Mouse (Mus musculus) brain, embryonic 14.5 days (tissue): ENCODE data around the gene Cbx3. TPM values are rescaled to one million over a fixed set of nuclear protein-coding genes. Genes with fewer than 3 reads are reported as not detected.

Source experiments
- DNase-seq: peaks from one replicate; pipeline ENCODE4 v3.0.0-alpha.2; 2011; ENCODE audit warnings: low read depth
- CTCF ChIP-seq: fragments of 200-500 bp; IDR thresholded peaks from 2 replicates; pipeline ENCODE4 v1.5.1; 2012; ENCODE audit warnings: inconsistent platforms, mild to moderate bottlenecking, moderate library complexity, borderline replicate concordance; ENCODE audit not compliant: insufficient read depth, insufficient read length; ENCODE audit errors: extremely low read depth
- POLR2A ChIP-seq: fragments of 200-500 bp; IDR thresholded peaks from 2 replicates; pipeline ENCODE4 v1.6.1; 2012; ENCODE audit warnings: mild to moderate bottlenecking, inconsistent platforms, borderline replicate concordance; ENCODE audit not compliant: poor library complexity, insufficient read depth, insufficient read length, severe bottlenecking; ENCODE audit errors: extremely low read depth
- polyA plus RNA-seq: library from polyadenylated mRNA; depleted of rRNA; stranded (reverse); fragments of >200 nt; gene quantifications from 2 replicates; pipeline ENCODE4 v1.2.3, GENCODE M21; 2012; rRNA removed

The Cbx3 gene
- polyA plus RNA-seq: 138 and 155 TPM in 2 replicates

GRCm38 (mm10) chr6:51470311-51471178 is at the start of gene Cbx3:
Gene Cbx3, plus strand, starts transcription at chr6:51470360.
- peak; percentile 97 for DNase-seq
- no peak for TF ChIP-seq CTCF
- peak; percentile 61; the same call in 1 of the 2 replicates for TF ChIP-seq POLR2A

- TF ChIP-seq CTCF (no peak), POLR2A (no peak)
- no peak for DNase-seq
Measured at GRCm38 (mm10) chr6:51423466-51424122, 46.6 kb upstream of the Cbx3 start.

- DNase-seq: no peak
- no peak for TF ChIP-seq CTCF
- TF ChIP-seq POLR2A: no peak
Measured at GRCm38 (mm10) chr6:51424537-51424936, 45.6 kb upstream of the Cbx3 start.

- TF ChIP-seq CTCF: no peak
- no peak for TF ChIP-seq POLR2A
- DNase-seq: peak; percentile 76
Measured at GRCm38 (mm10) chr6:51432535-51433397, 37.4 kb upstream of the Cbx3 start, which contains the start of gene Nfe2l3. Gene Nfe2l3, plus strand, starts transcription at chr6:51432670.

GRCm38 (mm10) chr6:51434270-51434669 is 35.9 kb upstream of the Cbx3 start:
- DNase-seq: no peak
- TF ChIP-seq POLR2A (no peak), CTCF (no peak)

GRCm38 (mm10) chr6:51437665-51438064 is 32.5 kb upstream of the Cbx3 start:
- no peak for DNase-seq
- TF ChIP-seq POLR2A (no peak), CTCF (no peak)

GRCm38 (mm10) chr6:51438826-51439330 is 31.3 kb upstream of the Cbx3 start:
- DNase-seq: no peak

GRCm38 (mm10) chr6:51442191-51442835 is 27.8 kb upstream of the Cbx3 start:
- no peak for TF ChIP-seq POLR2A
- no peak for TF ChIP-seq CTCF
- no peak for DNase-seq

More at GRCm38 (mm10) chr6:51438826-51439330, 31.3 kb upstream of the Cbx3 start:
- TF ChIP-seq CTCF (no peak), POLR2A (no peak)

- TF ChIP-seq CTCF (no peak), POLR2A (no peak)
- no peak for DNase-seq
Measured at GRCm38 (mm10) chr6:51452927-51453503, 17.1 kb upstream of the Cbx3 start.

GRCm38 (mm10) chr6:51454949-51455348 is 15.2 kb upstream of the Cbx3 start:
- TF ChIP-seq POLR2A: no peak
- TF ChIP-seq CTCF: no peak
- DNase-seq: no peak
